Mouse (Mus musculus) midbrain, embryonic 13.5 days (tissue): ENCODE measurements around the gene Rbms1. TPM values are rescaled to one million over a fixed set of nuclear protein-coding genes. Genes with fewer than 3 reads are reported as not detected.

Experiments
- ATAC-seq: fragments of 200-750 bp; cut with Nextera tagmentation; 2 replicates; pipeline ENCODE4 v1.8.0; 2017; ENCODE audit warnings: mild to moderate bottlenecking, moderate TSS enrichment, moderate library complexity
- H3K27ac ChIP-seq: fragments of 300-500 bp; sonication (generic); 2 replicates; pipeline ENCODE4 v1.5.1; 2015; ENCODE audit warnings: inconsistent platforms, mild to moderate bottlenecking, moderate library complexity
- H3K27me3 ChIP-seq: fragments of 300-500 bp; sonication (generic); 2 replicates; pipeline ENCODE4 v1.6.1; 2015; ENCODE audit warnings: mild to moderate bottlenecking, inconsistent platforms
- H3K36me3 ChIP-seq: fragments of 300-500 bp; sonication (generic); 2 replicates; pipeline ENCODE4 v1.6.1; 2015; ENCODE audit warnings: mild to moderate bottlenecking, inconsistent platforms
- H3K4me1 ChIP-seq: fragments of 300-500 bp; sonication (generic); replicated peaks from 2 replicates; pipeline ENCODE4 v1.6.1; 2015; ENCODE audit warnings: inconsistent platforms
- H3K4me2 ChIP-seq: fragments of 300-500 bp; sonication (generic); replicated peaks from 2 replicates; pipeline ENCODE4 v1.6.1; 2015; ENCODE audit warnings: moderate library complexity, mild to moderate bottlenecking, inconsistent platforms
- H3K4me3 ChIP-seq: fragments of 300-500 bp; sonication (generic); replicated peaks from 2 replicates; pipeline ENCODE4 v1.5.1; 2015; ENCODE audit warnings: mild to moderate bottlenecking, inconsistent platforms
- H3K9ac ChIP-seq: fragments of 300-500 bp; sonication (generic); replicated peaks from 2 replicates; pipeline ENCODE4 v1.6.1; 2015; ENCODE audit warnings: mild to moderate bottlenecking, inconsistent platforms
- H3K9me3 ChIP-seq: fragments of 300-500 bp; sonication (generic); 2 replicates; pipeline ENCODE4 v1.6.1; 2016; ENCODE audit warnings: mild to moderate bottlenecking, inconsistent platforms
- WGBS: fragments of 180-500 bp; shearing (Covaris S2); methylation state at CpG from one replicate; pipeline ENCODE4 v1.1.7; 2015; 5-methylcytosine and 5-hydroxymethylcytosine counted together
- polyA plus RNA-seq: library from polyadenylated mRNA; unstranded; fragments of >200 nt; fragmentation: Nextera tagmentation; extraction: Ambion mirVana; gene quantifications from 2 replicates; pipeline ENCODE4 v1.2.1, GENCODE M21; 2015

Gene Rbms1
- polyA plus RNA-seq, 1 experiment from 2014 or later = 32.0 TPM

GRCm38 (mm10) chr2:60851898-60852297 lies 111.1 kb downstream of the Rbms1 start:
- no peaks in the 10 kb centered on the region for H3K36me3 ChIP-seq
- 67% methylated on average over 3 of the region's 3 CpGs for WGBS
- no peak overlapping the region for H3K27ac ChIP-seq
- H3K4me3 ChIP-seq = no peak overlapping the region
- ATAC-seq = no peak
- no peak overlapping the region for H3K9ac ChIP-seq
- no peaks in the 10 kb centered on the region for H3K27me3 ChIP-seq
- 0 out of 2 replicates have a peak, but pooled peaks cover 4% of the 10 kb centered on the region for H3K4me1 ChIP-seq
- no peak overlapping the region for H3K4me2 ChIP-seq
- no peaks in the 10 kb centered on the region for H3K9me3 ChIP-seq

- Histone ChIP-seq H3K9me3 (no peaks in the 10 kb centered on the region), H3K4me2 (no peak overlapping the region), H3K27me3 (no peaks in the 10 kb centered on the region), H3K4me1 (0 out of 2 replicates have a peak, but pooled peaks cover 4% of the 10 kb centered on the region), H3K36me3 (no peaks in the 10 kb centered on the region), H3K4me3 (no peak overlapping the region), H3K9ac (no peak overlapping the region), H3K27ac (no peak overlapping the region)
- 76% methylated on average over 14 of the region's 14 CpGs for WGBS
- no peak for ATAC-seq
Observed at GRCm38 (mm10) chr2:60851057-60851718, 111.8 kb downstream of the Rbms1 start.

DNA sequence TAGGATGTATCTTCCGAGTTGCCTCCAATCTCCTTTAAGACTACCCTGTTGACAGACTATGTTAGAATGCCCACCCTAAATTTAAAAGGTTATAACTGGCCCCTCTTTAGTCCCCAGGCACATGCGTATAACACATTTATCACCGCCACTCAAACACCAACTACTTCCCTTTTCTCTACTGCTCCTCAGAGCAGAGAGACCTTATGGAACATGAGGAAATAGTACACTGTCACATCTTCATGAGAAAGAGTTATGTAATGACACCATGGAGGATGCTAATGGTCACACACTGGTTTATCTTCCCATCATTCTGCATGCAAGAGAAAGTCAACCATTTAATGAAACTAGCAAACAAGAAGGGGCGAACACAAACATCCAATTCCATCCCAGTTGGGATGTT lies 114.5 kb downstream of the Rbms1 start:
- H3K4me1 ChIP-seq = 0 out of 2 replicates have a peak, but pooled peaks cover 4% of the 10 kb centered on the region
- WGBS = 95% methylated on average over 4 of the region's 4 CpGs

DNA sequence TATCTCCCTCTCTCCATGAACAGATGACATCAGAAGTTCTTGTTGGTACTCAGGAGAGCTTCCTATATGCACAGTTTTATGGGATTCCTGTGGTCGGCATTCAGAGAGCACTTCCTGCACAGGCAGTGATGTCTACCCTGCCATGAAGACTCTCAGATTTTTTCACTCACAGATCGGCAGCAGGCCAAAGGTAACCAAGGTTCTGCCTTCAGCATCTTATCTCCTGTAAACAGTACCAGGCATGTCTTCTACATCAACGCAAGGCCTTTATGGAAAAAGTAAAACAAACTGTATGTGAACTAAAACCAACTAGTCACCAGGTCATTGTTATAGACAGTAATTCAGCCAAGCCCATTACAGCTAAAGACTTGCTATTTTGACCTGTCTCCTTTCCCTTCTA lies 115.0 kb downstream of the Rbms1 start:
- 0 out of 2 replicates have a peak, but pooled peaks cover 4% of the 10 kb centered on the region for H3K4me1 ChIP-seq
- no peak overlapping the region for H3K9ac ChIP-seq
- H3K27ac ChIP-seq = no peak overlapping the region
- no peak overlapping the region for H3K4me2 ChIP-seq
- no peaks in the 10 kb centered on the region for H3K27me3 ChIP-seq
- H3K9me3 ChIP-seq = no peaks in the 10 kb centered on the region
- no peak overlapping the region for H3K4me3 ChIP-seq
- ATAC-seq = no peak
- no peaks in the 10 kb centered on the region for H3K36me3 ChIP-seq
- 90% methylated on average over 3 of the region's 3 CpGs for WGBS

More for the DNA sequence above, 114.5 kb downstream of the Rbms1 start:
- H3K27me3 ChIP-seq = no peaks in the 10 kb centered on the region
- no peak overlapping the region for H3K4me3 ChIP-seq
- no peak overlapping the region for H3K4me2 ChIP-seq
- H3K9me3 ChIP-seq = no peaks in the 10 kb centered on the region
- no peaks in the 10 kb centered on the region for H3K36me3 ChIP-seq
- H3K9ac ChIP-seq = no peak overlapping the region
- H3K27ac ChIP-seq = no peak overlapping the region
- ATAC-seq = no peak

DNA sequence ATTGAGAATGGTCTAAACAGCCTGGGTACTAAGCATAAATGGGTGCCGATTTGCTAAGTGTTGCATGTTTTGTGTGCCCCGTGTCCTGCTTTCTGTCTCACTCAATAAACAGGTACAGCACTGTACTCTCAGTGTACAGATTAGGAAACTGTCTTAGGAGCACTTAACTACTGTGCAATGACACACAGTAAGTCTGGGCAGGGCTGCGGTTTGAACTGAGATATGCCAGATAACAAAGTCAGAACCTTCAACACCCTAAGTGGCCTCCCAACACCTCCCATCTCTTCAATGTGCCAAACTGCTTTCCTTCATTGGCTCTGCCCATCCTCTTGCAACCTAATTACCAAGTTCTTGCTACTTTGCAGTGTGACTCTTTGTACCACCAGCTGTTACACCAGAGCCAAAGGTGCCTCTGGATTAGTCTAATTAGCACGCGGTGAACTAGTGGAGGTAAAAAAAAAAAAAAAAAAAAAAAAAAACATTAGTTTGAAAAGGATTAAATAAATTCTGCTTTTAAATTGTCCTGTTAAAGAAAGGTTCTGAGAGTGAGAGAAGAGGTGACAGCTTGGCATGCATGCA lies 117.6 kb downstream of the Rbms1 start:
- no peak for ATAC-seq
- H3K27me3 ChIP-seq = 0 out of 2 replicates have a peak, but pooled peaks cover 4% of the 10 kb centered on the region
- H3K4me3 ChIP-seq = no peak overlapping the region
- H3K36me3 ChIP-seq = no peaks in the 10 kb centered on the region
- no peak overlapping the region for H3K4me2 ChIP-seq
- no peak overlapping the region for H3K27ac ChIP-seq
- WGBS = 56% methylated on average over 5 of the region's 5 CpGs
- H3K4me1 ChIP-seq = 0 out of 2 replicates have a peak, but pooled peaks cover 2% of the 10 kb centered on the region
- no peak overlapping the region for H3K9ac ChIP-seq
- H3K9me3 ChIP-seq = no peaks in the 10 kb centered on the region

- H3K4me3 ChIP-seq = no peak overlapping the region
- ATAC-seq = no peak
- no peak overlapping the region for H3K27ac ChIP-seq
- H3K9ac ChIP-seq = no peak overlapping the region
- 0 out of 2 replicates have a peak, but pooled peaks cover 4% of the 10 kb centered on the region for H3K27me3 ChIP-seq
- H3K4me2 ChIP-seq = no peak overlapping the region
- 96% methylated on average over 1 of the region's 1 CpGs for WGBS
- 0 out of 2 replicates have a peak, but pooled peaks cover 2% of the 10 kb centered on the region for H3K4me1 ChIP-seq
- H3K36me3 ChIP-seq = no peaks in the 10 kb centered on the region
- H3K9me3 ChIP-seq = no peaks in the 10 kb centered on the region
Observed at GRCm38 (mm10) chr2:60844259-60844658, 118.7 kb downstream of the Rbms1 start.

GRCm38 (mm10) chr2:60843633-60844032 lies 119.4 kb downstream of the Rbms1 start:
- Histone ChIP-seq H3K27me3 (0 out of 2 replicates have a peak, but pooled peaks cover 4% of the 10 kb centered on the region), H3K36me3 (no peaks in the 10 kb centered on the region), H3K4me1 (peaks cover 2% of the 10 kb centered on the region; the same call in 1 of the 2 replicates), H3K9me3 (no peaks in the 10 kb centered on the region), H3K4me2 (no peak overlapping the region), H3K4me3 (no peak overlapping the region), H3K27ac (no peak overlapping the region), H3K9ac (no peak overlapping the region)
- 91% methylated on average over 3 of the region's 3 CpGs for WGBS
- ATAC-seq = no peak

GRCm38 (mm10) chr2:60842976-60843375 lies 120.0 kb downstream of the Rbms1 start:
- Histone ChIP-seq H3K27me3 (0 out of 2 replicates have a peak, but pooled peaks cover 4% of the 10 kb centered on the region), H3K36me3 (no peaks in the 10 kb centered on the region), H3K4me1 (peaks cover 2% of the 10 kb centered on the region; the same call in 1 of the 2 replicates), H3K4me3 (no peak overlapping the region), H3K4me2 (no peak overlapping the region), H3K9ac (no peak overlapping the region), H3K27ac (no peak overlapping the region), H3K9me3 (no peaks in the 10 kb centered on the region)
- 82% methylated on average over 4 of the region's 4 CpGs for WGBS
- no peak for ATAC-seq

DNA sequence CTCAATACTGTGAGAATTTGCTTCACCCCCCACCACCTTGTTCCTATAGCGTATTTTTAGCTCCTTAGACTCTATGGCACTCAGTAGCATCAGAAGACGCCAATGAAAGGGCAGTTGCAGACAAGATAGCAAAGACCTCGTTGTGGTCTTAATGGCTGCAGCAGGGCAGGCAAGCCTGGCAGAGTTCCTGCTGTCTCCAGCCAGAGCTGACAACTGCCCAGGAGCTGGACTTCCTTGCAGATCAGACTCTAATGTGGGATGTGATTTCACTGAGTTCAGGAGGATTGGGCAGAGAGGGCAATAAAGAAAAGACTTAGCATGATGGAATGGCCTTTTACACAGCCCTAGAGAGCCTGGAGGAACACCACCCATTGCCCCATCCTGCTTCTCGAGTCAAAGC lies 122.1 kb downstream of the Rbms1 start:
- H3K27me3 ChIP-seq = 0 out of 2 replicates have a peak, but pooled peaks cover 4% of the 10 kb centered on the region
- no peak for ATAC-seq
- H3K27ac ChIP-seq = no peak overlapping the region
- no peak overlapping the region for H3K4me3 ChIP-seq
- WGBS = 89% methylated on average over 4 of the region's 4 CpGs
- H3K4me2 ChIP-seq = no peak overlapping the region
- H3K9ac ChIP-seq = no peak overlapping the region
- H3K36me3 ChIP-seq = no peaks in the 10 kb centered on the region
- no peaks in the 10 kb centered on the region for H3K9me3 ChIP-seq
- peaks cover 13% of the 10 kb centered on the region; the same call in 1 of the 2 replicates for H3K4me1 ChIP-seq

DNA sequence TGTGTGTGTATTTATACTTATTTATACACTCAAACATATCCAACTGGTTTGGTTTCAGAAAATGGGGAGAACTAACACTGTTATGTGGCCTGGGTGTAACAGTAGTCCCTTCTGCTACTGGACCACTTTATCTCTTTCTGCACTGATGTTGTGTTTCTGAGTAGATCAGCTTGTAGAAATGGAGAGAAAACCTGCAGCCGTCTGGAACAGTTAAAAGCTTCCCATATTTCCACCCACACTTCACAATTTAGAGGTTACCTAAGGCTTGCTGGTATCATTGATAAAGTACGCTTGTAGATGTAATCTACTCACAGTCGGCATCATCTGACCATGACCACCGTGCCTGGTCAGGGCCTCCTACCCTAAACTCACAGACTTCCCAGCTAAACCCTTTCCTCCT lies 123.5 kb downstream of the Rbms1 start:
- no peak overlapping the region for H3K9ac ChIP-seq
- no peak overlapping the region for H3K4me3 ChIP-seq
- no peaks in the 10 kb centered on the region for H3K9me3 ChIP-seq
- H3K4me2 ChIP-seq = no peak overlapping the region
- 0 out of 2 replicates have a peak, but pooled peaks cover 4% of the 10 kb centered on the region for H3K27me3 ChIP-seq
- no peak for ATAC-seq
- H3K27ac ChIP-seq = no peak overlapping the region
- peaks cover 13% of the 10 kb centered on the region; the same call in 1 of the 2 replicates for H3K4me1 ChIP-seq
- WGBS = 88% methylated on average over 4 of the region's 4 CpGs
- no peaks in the 10 kb centered on the region for H3K36me3 ChIP-seq

GRCm38 (mm10) chr2:60838856-60839255 lies 124.1 kb downstream of the Rbms1 start:
- no peaks in the 10 kb centered on the region for H3K36me3 ChIP-seq
- 63% methylated on average over 5 of the region's 5 CpGs for WGBS
- no peak overlapping the region for H3K4me3 ChIP-seq
- H3K27ac ChIP-seq = no peak overlapping the region
- no peak for ATAC-seq
- 0 out of 2 replicates have a peak, but pooled peaks cover 4% of the 10 kb centered on the region for H3K27me3 ChIP-seq
- H3K4me1 ChIP-seq = peaks cover 13% of the 10 kb centered on the region; the same call in 1 of the 2 replicates
- no peak overlapping the region for H3K9ac ChIP-seq
- H3K9me3 ChIP-seq = no peaks in the 10 kb centered on the region
- no peak overlapping the region for H3K4me2 ChIP-seq

DNA sequence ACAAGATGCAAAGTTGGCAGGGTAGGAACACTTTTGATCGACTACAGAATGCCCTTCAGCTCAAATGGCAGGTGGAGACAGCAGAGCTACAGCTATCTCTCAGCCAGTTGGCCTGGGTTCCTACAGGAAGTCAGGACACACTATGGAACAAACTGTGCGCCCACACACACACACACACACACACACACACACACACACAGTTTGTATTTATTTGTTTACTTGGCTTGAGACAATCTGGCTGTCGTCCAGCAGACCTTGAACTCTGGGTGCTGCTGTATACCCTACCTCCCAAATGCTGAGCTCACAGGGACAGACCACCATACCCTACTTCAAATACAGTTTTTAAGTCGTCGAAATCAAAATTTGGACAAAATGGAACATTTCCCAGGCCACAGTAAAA lies 125.4 kb downstream of the Rbms1 start:
- no peak overlapping the region for H3K4me3 ChIP-seq
- H3K27me3 ChIP-seq = 0 out of 2 replicates have a peak, but pooled peaks cover 10% of the 10 kb centered on the region
- H3K27ac ChIP-seq = no peak overlapping the region
- no peak overlapping the region for H3K4me2 ChIP-seq
- H3K9me3 ChIP-seq = no peaks in the 10 kb centered on the region
- 85% methylated on average over 5 of the region's 5 CpGs for WGBS
- no peak for ATAC-seq
- no peak overlapping the region for H3K9ac ChIP-seq
- peaks cover 13% of the 10 kb centered on the region for H3K4me1 ChIP-seq
- no peaks in the 10 kb centered on the region for H3K36me3 ChIP-seq
